Mouse (Mus musculus) thymus, postnatal 14 days (tissue): Measurements from ENCODE around the gene Rin2.
"Not testable (repeated sequence)": the region's sequence is repeated elsewhere in the genome, so short reads cannot be mapped to it uniquely, and the experiment has no call there.

Experiments used
- DNase-seq: peaks from one replicate; pipeline ENCODE4 v3.0.0; 2021

Gene Rin2

GRCm38 (mm10) chr2:145866238-145866637 lies 191.2 kb downstream of the Rin2 start:
- no peak for DNase-seq

GRCm38 (mm10) chr2:145866695-145867449 lies 191.9 kb downstream of the Rin2 start:
- no peak for DNase-seq

DNA sequence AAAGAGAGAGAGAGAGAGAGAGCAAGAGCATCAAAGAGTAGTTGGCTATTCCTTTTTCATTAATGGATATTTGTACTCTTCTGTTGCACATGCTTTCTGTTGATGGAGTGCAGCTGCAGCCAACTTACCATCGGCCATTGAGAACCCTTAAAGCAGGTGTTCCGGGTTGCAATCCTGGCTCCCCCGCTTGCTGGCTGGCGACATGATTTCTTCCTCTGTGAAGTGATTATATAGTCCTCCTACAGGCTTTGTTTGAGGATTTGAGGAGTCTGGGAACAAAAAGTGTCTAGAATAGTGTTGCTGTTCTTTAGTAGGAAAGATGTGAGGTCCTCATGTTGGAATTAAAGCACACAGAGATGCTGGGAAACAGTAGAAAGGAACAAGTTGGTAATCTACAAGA lies 196.3 kb downstream of the Rin2 start:
- DNase-seq, result no peak

GRCm38 (mm10) chr2:145872099-145872498 lies 197.1 kb downstream of the Rin2 start:
- no peak for DNase-seq

DNA sequence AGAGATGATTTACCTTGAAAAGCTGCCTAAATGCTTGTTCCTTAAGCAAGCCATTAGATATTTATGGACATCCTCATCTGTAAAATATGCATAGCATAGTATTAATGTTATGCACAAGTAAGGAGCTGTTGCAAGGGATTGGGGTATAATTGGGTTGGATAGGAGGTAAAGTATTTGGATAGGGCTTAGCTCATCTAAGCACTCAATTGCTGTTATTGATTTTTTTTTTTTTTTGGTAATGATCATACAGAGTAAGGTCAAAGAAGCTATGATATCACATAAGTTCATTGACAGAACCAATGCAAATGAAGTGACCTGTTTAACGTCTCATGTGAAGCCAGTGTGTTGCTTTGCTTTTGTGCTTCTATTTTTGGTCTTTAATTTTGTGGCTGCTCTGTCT lies 198.9 kb downstream of the Rin2 start:
- no peak for DNase-seq

GRCm38 (mm10) chr2:145874879-145875482 lies 200.0 kb downstream of the Rin2 start:
- no peak for DNase-seq

GRCm38 (mm10) chr2:145877191-145877590 lies 202.2 kb downstream of the Rin2 start:
- DNase-seq, result no peak

- no peak for DNase-seq
Observed at GRCm38 (mm10) chr2:145880887-145881747, 206.1 kb downstream of the Rin2 start.

GRCm38 (mm10) chr2:145881932-145882331 lies 206.9 kb downstream of the Rin2 start:
- no peak for DNase-seq

DNA sequence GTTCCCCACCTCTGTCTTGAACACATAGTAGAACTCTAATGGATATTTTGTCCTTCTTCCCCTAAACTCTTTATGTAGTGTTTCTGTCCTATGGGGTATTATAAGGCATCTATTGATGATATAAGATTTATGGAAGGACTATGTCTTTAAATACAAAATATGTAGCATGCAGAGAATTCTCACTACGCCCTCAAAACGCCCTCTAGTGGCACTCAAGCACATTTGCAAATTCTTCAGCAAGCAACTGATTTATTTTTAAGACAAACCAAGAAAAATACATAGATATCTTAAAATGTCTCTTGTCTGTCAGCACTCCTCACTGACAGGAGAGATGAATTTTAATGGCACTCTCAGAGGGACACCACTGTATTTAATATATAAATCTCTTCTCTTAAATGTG lies 207.4 kb downstream of the Rin2 start:
- DNase-seq, result no peak

- no peak for DNase-seq
Observed at GRCm38 (mm10) chr2:145884036-145884912, 209.3 kb downstream of the Rin2 start.

GRCm38 (mm10) chr2:145884913-145885785 lies 210.1 kb downstream of the Rin2 start:
- no peak for DNase-seq

DNA sequence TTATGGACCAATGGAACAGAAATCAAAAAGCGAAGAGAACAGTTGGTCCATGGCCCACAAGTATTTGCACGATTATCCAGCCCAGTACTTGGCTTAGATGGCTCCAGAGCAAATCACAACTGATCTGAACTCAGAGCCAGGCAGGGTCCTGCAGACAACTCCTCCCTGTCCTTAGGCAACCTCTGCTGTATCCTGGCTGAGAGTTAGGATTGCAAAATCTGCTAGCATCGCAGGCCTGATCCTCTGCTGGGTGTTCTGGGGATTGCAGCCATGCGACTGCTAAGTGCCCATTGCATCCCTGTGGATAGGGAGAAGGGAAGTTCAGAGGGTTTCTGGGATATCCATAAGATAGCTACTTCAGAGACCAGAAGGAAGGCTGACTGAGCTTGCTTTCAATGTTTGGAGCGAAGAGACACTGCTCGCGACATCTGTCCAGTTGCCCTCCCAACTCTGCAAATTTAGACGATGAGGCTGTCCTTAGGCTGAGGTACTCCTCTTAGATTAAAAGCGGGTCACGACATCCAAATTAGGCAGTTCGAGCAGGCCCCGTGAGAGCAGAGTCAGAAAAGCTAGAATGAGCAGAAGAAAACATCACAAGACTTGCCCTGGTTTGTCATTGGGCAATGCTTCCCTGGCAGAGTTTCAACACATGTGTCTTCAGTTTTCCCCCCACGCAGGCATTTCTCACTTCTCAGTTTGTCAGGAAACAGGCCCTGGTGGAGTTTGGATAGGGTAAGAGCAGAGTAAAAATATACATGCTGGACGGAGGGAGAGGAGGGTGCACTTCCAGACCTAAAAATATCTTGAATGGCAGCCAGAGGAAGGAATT lies 213.1 kb downstream of the Rin2 start:
- DNase-seq, result no peak

DNA sequence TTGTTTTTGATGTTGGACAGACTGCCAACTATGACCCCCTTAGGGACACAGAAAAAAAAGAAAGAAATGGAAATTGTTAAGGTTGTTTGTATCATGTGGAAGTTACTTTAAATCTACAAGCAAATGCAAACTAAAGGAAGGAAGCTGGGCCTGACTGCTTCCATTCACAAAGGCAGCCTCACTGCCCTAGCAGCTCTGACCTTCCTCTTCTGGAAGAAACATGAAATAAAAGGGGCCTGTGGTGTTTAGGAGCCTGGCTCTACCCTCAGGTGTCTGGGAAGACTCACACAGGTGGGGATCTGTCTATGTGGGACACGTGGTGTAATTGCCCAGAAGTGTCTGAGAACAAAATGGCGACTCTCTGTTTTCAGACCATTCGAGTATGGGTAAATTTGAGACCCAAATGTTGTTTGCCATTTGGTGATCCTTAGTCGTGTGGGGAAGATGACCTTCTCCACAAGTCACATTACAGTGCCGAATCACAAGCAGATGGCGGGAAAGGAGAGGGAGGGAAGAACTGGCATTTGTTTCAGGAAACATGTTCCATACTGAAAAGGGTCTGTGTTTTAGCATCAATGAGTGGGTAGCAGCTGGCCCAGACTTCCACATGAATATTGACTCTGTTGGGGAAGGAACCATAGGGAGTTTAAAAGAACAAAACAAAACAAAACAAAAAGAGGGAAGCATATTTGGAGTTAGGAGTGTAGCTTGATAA lies 213.9 kb downstream of the Rin2 start:
- no peak for DNase-seq

DNA sequence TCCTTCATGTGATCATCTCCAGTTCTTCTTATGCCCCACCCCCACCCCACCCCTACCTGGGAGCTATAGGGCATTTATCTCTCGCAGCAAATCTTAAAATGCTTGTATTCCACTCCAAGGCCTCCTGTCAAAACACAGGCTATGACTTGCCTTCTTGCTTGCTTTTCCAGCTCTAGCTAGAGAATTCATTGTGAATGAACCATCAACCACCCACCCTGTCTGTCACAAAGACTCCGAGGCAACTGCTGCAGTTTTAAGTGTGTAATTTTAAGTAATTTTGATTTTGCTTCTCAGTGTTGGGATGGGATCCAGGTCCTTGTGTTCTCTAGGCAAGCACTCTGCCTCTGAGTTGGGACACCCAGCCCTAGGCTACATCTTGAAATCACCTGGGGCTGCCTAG lies 215.6 kb downstream of the Rin2 start:
- DNase-seq, result no peak

DNA sequence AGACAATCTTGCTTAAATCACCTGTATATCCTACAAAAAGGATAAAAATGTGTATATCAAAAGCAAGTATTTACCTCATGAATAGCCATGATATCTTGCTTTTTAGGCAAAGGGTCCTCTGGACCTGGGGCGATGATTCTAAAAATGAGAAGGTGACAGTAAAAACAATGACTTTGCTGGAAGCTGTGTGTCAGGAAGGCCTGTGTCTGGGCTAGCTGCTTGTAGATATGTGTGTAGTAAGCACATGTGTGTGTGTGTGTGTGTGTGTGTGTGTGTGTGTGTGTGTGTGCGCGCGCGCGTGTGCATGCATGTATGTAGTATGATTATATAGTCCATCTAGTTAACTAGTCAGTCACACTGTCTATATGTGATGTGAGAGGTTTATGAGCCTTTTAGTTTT lies 218.7 kb downstream of the Rin2 start:
- no peak for DNase-seq

DNA sequence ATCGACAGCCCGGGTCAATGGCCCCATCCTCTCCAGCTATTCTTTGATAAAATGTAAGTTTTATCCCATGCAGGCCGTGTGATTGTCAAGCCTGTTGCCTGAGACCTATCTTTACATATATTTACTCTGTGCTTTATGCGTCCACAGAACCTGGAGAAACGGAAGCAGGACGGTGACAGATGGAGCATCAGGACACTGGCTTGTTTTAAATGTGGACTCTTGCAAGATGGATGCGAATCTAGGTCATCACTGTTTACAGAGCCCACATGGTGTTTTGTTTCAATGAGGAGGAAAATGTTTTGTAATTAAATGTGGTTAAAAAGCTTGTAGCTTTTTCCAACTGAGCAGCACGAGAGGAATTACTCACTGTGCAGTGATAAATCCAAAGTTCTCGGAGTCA lies 223.1 kb downstream of the Rin2 start:
- no peak for DNase-seq

GRCm38 (mm10) chr2:145900318-145900717 lies 225.3 kb downstream of the Rin2 start:
- DNase-seq, result not testable (repeated sequence)

DNA sequence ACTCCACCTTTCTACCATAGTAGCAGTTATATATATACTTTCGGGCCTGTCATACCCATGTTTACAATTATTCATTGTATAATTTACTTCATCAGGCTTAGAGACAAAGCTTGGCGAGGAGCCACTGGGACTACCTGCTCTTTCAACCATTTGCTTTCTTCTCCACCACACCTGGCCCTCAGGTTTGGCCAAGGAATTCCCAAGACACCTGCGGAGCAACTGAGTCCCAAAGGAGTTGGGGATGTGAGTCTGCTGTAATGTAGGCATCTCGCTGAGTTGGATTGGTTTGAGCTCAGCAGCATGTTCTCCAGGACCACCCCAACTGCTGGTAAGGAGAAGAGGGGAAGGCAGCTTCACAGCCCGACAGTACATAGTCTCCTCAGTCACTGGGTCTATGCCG lies 226.8 kb downstream of the Rin2 start, which contains the start of gene Naa20:
Naa20 (plus strand) TSS at position 239 of the 400 bp plus-strand sequence.
- DNase-seq, result no peak
